Mouse (Mus musculus): ENCODE measurements around the gene Gm8909. TPM values are rescaled to one million over a fixed set of nuclear protein-coding genes. Genes with fewer than 3 reads are reported as not detected.
"Not testable (repeated sequence)": the region's sequence is repeated elsewhere in the genome, so short reads cannot be mapped to it uniquely, and the experiment has no call there.

Gene Gm8909
- total RNA-seq, 1 experiment from 2014 or later: 3.5 TPM

GRCm38 (mm10) chr17:36128525-36128924, 39.8 kb downstream of the Gm8909 start:
- not testable (repeated sequence) for ATAC-seq (replicated peaks; ENCODE audit: insufficient number of reproducible peaks, low FRiP score, low TSS enrichment, poor library complexity, severe bottlenecking)

GRCm38 (mm10) chr17:36124111-36124510, 44.2 kb downstream of the Gm8909 start:
- ATAC-seq (replicated peaks; ENCODE audit: insufficient number of reproducible peaks, low FRiP score, low TSS enrichment, poor library complexity, severe bottlenecking): not testable (repeated sequence)

GRCm38 (mm10) chr17:36121352-36122020, 46.9 kb downstream of the Gm8909 start, which contains the start of gene Gm19684:
Gene Gm19684 (plus strand): TSS chr17:36121678.
- peak; percentile 93 for ATAC-seq (replicated peaks; ENCODE audit: insufficient number of reproducible peaks, low FRiP score, low TSS enrichment, poor library complexity, severe bottlenecking)

GRCm38 (mm10) chr17:36120839-36121238, 47.5 kb downstream of the Gm8909 start:
- ATAC-seq (replicated peaks; ENCODE audit: insufficient number of reproducible peaks, low FRiP score, low TSS enrichment, poor library complexity, severe bottlenecking): peak; percentile 13; the same call in 1 of the 2 replicates

GRCm38 (mm10) chr17:36116545-36116944, 51.8 kb downstream of the Gm8909 start:
- ATAC-seq (replicated peaks; ENCODE audit: insufficient number of reproducible peaks, low FRiP score, low TSS enrichment, poor library complexity, severe bottlenecking): not testable (repeated sequence)

Other genes starting within 250 kb of the Gm8909 start
- gene Abcf1, start 198.8 kb downstream of the Gm8909 start, total RNA-seq (2017): 177 to 254 TPM (median 221 TPM) in 3 replicates
- gene Gnl1, start 188.7 kb downstream of the Gm8909 start, total RNA-seq (2017): 23.0 to 44.8 TPM (median 31.8 TPM) in 3 replicates
- gene Prr3, start 188.3 kb downstream of the Gm8909 start, total RNA-seq (2017): 14.8 to 25.6 TPM (median 22.1 TPM) in 3 replicates
- 59.4 to 98.9 TPM (median 63.8 TPM) in 3 replicates for gene H2-T24, start 148.0 kb downstream of the Gm8909 start, total RNA-seq (2017)
- gene H2-T23, start 135.7 kb downstream of the Gm8909 start, total RNA-seq (2017): 372 to 405 TPM (median 385 TPM) in 3 replicates
- 122 to 131 TPM (median 124 TPM) in 3 replicates for gene H2-T22, start 125.8 kb downstream of the Gm8909 start, total RNA-seq (2017)
- 0.49 to 1.0 TPM in 2 of 3 replicates, not detected in the other for gene Gm6034, start 125.6 kb downstream of the Gm8909 start, total RNA-seq (2017)
- gene Gm11127, start 110.2 kb downstream of the Gm8909 start, total RNA-seq (2017): 0.64 TPM in 1 of 3 replicates, not detected in the others
- gene Gm19684, start 46.9 kb downstream of the Gm8909 start, total RNA-seq (2017): 1.4 to 2.5 TPM in 2 of 3 replicates, not detected in the other
- not detected in 3 replicates for gene Gm7030, start 39.1 kb downstream of the Gm8909 start, total RNA-seq (2017)
- not detected in 3 replicates for gene H2-T3, start 21.8 kb upstream of the Gm8909 start, total RNA-seq (2017)
- gene Rpp21, start 89.5 kb upstream of the Gm8909 start, total RNA-seq (2017): 51.0 to 53.1 TPM (median 52.6 TPM) in 3 replicates
- 36.0 to 56.8 TPM (median 40.5 TPM) in 3 replicates for gene Trim39, start 103.7 kb upstream of the Gm8909 start, total RNA-seq (2017)
- gene H2-M10.2, start 118.0 kb upstream of the Gm8909 start, total RNA-seq (2017): not detected in 3 replicates
- gene H2-M10.1, start 157.6 kb upstream of the Gm8909 start, total RNA-seq (2017): not detected in 3 replicates
- gene H2-M10.3, start 199.9 kb upstream of the Gm8909 start, total RNA-seq (2017): not detected in 3 replicates